Mouse (Mus musculus) forebrain, postnatal 0 days (tissue): Measurements from ENCODE around the gene Cdh24. TPM values are rescaled to one million over a fixed set of nuclear protein-coding genes. Genes with fewer than 3 reads are reported as not detected.

Source experiments
- ATAC-seq: fragments of 200-750 bp; cut with Nextera tagmentation; 2 replicates; pipeline ENCODE4 v1.8.0; 2017; ENCODE audit warnings: mild to moderate bottlenecking, moderate library complexity
- DNase-seq: peaks from one replicate; pipeline ENCODE4 v3.0.0-alpha.2; 2015
- H3K27ac ChIP-seq: fragments of 300-500 bp; sonication (generic); 2 replicates; pipeline ENCODE4 v1.5.1; 2014; ENCODE audit warnings: low read depth, mild to moderate bottlenecking, antibody characterized with exemption, low read length, moderate library complexity, mixed read lengths
- H3K27me3 ChIP-seq: fragments of 300-500 bp; sonication (generic); 2 replicates; pipeline ENCODE4 v1.6.1; 2014; ENCODE audit warnings: mild to moderate bottlenecking, low read length, mixed read lengths; ENCODE audit not compliant: insufficient read depth
- H3K36me3 ChIP-seq: fragments of 300-500 bp; sonication (generic); 2 replicates; pipeline ENCODE4 v1.6.1; 2014; ENCODE audit warnings: mild to moderate bottlenecking, moderate library complexity; ENCODE audit not compliant: insufficient read depth
- H3K4me1 ChIP-seq: fragments of 300-500 bp; sonication (generic); 2 replicates; pipeline ENCODE4 v1.6.1; 2014; ENCODE audit warnings: antibody characterized with exemption; ENCODE audit not compliant: insufficient read depth
- H3K4me2 ChIP-seq: fragments of 300-500 bp; sonication (generic); 2 replicates; pipeline ENCODE4 v1.6.1; 2014; ENCODE audit warnings: low read depth, mild to moderate bottlenecking, moderate library complexity
- H3K4me3 ChIP-seq: fragments of 300-500 bp; sonication (generic); 2 replicates; pipeline ENCODE4 v1.5.1; 2014; ENCODE audit warnings: low read depth, low read length, mixed read lengths
- H3K9ac ChIP-seq: fragments of 300-500 bp; sonication (generic); 2 replicates; pipeline ENCODE4 v1.6.1; 2014; ENCODE audit warnings: mild to moderate bottlenecking
- H3K9me3 ChIP-seq: fragments of 300-500 bp; sonication (generic); 2 replicates; pipeline ENCODE4 v1.6.1; 2016; ENCODE audit warnings: low read length
- CTCF ChIP-seq: sonication (generic); IDR thresholded peaks from 2 replicates; pipeline ENCODE4 v1.5.1; 2016; ENCODE audit warnings: antibody characterized with exemption, control low read depth, low read depth
- WGBS: fragments of 180-500 bp; shearing (Covaris S2); extraction: QIAGEN DNeasy Blood & Tissue Kit; methylation state at CpG from one replicate; pipeline ENCODE4 v1.1.7; 2014; 5-methylcytosine and 5-hydroxymethylcytosine counted together
- polyA plus RNA-seq: library from polyadenylated mRNA; unstranded; fragments of >200 nt; fragmentation: Nextera tagmentation; extraction: Ambion mirVana; gene quantifications from 2 replicates; pipeline ENCODE4 v1.2.1, GENCODE M21; 2015
- total RNA-seq: library from RNA; depleted of rRNA; stranded (reverse); fragments of >200 nt; gene quantifications from 2 replicates; pipeline ENCODE4 v1.2.3, GENCODE M21; 2014

Gene Cdh24
- total and polyA plus RNA-seq, 2 experiments from 2014 or later, result 4.6 to 21.7 TPM

DNA sequence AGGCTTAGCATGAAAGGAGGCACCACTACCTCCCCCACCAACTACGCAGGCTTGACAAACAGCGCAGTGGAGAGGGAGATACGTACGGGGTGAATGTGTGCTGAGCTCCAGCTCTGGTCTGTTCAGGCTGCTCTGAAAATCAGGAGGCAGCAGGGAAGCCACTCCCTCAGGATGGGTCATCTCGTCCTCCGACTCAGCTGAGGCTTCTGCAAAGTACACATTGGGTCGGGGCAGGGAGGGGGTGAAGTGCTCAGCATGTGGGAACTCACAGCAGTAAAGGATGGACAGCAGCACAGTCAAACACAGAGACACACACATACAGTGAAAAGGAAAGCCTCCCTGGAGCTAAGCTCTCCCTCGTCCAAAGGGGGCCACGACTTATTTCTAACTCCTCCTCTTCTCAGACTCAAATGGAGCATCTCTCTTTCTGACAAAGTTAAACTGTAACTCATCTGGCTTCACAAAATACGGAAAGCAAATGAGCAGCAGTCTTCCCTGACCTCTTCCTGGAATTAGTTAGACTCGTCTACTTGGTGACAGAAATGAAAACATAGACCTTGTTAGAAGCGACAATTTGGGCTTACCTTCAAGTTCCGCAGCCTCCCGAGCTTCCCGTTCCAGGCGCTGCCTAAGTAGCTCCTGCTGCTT, 37.6 kb upstream of the Cdh24 start:
- Histone ChIP-seq H3K27me3 (no peaks in the 10 kb centered on the region), H3K27ac (no peak overlapping the region), H3K4me3 (no peak overlapping the region), H3K4me1 (no peaks in the 10 kb centered on the region), H3K9ac (no peak overlapping the region), H3K36me3 (peaks cover 54% of the 10 kb centered on the region), H3K9me3 (no peaks in the 10 kb centered on the region), H3K4me2 (no peak overlapping the region)
- no peak for ATAC-seq
- WGBS, result 89% methylated on average over 16 of the region's 16 CpGs
- no peak for DNase-seq
- TF ChIP-seq CTCF, result no peak

- 86% methylated on average over 5 of the region's 5 CpGs for WGBS
- no peak overlapping the region for H3K4me2 ChIP-seq
- no peaks in the 10 kb centered on the region for H3K4me1 ChIP-seq
- no peaks in the 10 kb centered on the region for H3K9me3 ChIP-seq
- no peak for TF ChIP-seq CTCF
- H3K27ac ChIP-seq, result no peak overlapping the region
- no peak overlapping the region for H3K4me3 ChIP-seq
- no peaks in the 10 kb centered on the region for H3K27me3 ChIP-seq
- ATAC-seq (no peak), DNase-seq (no peak)
- no peak overlapping the region for H3K9ac ChIP-seq
- H3K36me3 ChIP-seq, result peaks cover 61% of the 10 kb centered on the region
These were observed 35.1 kb upstream of the Cdh24 start for GRCm38 (mm10) chr14:54676290-54676689.

- 72% methylated on average over 2 of the region's 2 CpGs for WGBS
- DNase-seq (no peak), ATAC-seq (no peak)
- no peak for TF ChIP-seq CTCF
- Histone ChIP-seq H3K4me1 (no peaks in the 10 kb centered on the region), H3K4me3 (no peak overlapping the region), H3K36me3 (peaks cover 62% of the 10 kb centered on the region), H3K4me2 (no peak overlapping the region), H3K9ac (no peak overlapping the region), H3K27ac (no peak overlapping the region), H3K9me3 (no peaks in the 10 kb centered on the region), H3K27me3 (no peaks in the 10 kb centered on the region)
These were observed 33.2 kb upstream of the Cdh24 start for GRCm38 (mm10) chr14:54674317-54674716.

DNA sequence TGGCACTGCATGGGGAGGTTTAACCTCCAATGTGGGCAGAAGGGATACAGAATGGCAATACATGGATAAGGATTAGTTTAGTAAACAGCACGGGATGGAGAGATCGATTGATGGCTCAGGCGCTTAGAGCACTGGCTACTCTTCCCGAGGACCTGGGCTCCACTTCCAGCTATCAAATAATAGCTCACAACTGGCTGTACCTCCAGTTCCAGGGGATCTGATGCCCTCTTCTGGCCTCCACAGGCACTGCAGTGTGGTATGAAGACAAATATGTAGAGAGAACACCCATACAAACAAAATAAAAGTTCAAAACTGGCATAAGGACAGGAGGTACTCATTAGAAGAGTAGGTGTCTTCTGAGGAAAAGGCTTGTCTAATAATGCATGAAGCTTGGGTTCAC, 28.2 kb upstream of the Cdh24 start:
- no peak overlapping the region for H3K9ac ChIP-seq
- DNase-seq (peak; percentile 18), ATAC-seq (no peak)
- no peak overlapping the region for H3K27ac ChIP-seq
- no peaks in the 10 kb centered on the region for H3K4me1 ChIP-seq
- no peak overlapping the region for H3K4me3 ChIP-seq
- no peaks in the 10 kb centered on the region for H3K27me3 ChIP-seq
- no peaks in the 10 kb centered on the region for H3K9me3 ChIP-seq
- TF ChIP-seq CTCF, result peak; percentile 57
- H3K36me3 ChIP-seq, result peaks cover 59% of the 10 kb centered on the region
- 77% methylated on average over 4 of the region's 4 CpGs for WGBS
- H3K4me2 ChIP-seq, result no peak overlapping the region

DNA sequence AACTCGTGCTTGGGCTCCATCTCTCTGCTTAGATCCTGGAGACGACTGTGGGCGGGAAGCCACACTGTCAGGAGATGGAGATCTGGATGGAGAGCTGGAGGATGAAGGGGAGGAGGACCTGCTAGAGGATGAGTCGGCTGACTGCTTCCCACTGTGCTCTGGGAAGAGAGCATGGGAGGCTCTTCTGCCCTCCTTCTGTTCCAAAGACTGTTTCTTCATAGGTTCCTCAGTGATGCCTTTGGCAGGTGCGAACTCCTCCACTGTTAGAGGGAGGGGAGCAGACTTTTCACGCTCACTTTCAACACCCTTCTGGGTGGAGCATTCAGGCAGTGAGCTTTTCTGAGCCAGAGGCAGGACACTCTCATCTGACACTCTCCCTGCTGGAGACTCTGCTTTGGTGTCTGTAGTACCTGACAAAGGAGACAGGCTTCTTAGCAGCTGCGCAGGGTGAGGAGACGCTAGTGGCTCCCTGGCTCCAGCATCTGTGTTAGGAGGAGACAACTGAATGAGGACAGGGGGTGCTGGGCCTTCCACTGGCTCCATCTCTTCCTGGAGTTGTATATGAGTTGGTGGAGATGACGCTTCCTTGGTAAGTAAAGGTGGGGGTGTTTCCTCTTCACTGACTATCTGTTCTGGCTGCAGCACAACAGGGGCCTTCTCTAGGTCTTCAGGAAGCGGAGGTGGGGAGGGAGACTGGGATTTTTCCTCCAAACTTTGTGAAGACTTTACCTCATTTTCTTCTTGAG, 23.5 kb upstream of the Cdh24 start:
- no peak for DNase-seq
- no peaks in the 10 kb centered on the region for H3K4me1 ChIP-seq
- 95% methylated on average over 10 of the region's 10 CpGs for WGBS
- peaks cover 83% of the 10 kb centered on the region for H3K36me3 ChIP-seq
- H3K9me3 ChIP-seq, result no peaks in the 10 kb centered on the region
- TF ChIP-seq CTCF, result no peak
- no peaks in the 10 kb centered on the region for H3K27me3 ChIP-seq
- no peak overlapping the region for H3K4me2 ChIP-seq
- H3K27ac ChIP-seq, result no peak overlapping the region
- H3K4me3 ChIP-seq, result no peak overlapping the region
- no peak for ATAC-seq
- no peak overlapping the region for H3K9ac ChIP-seq

DNA sequence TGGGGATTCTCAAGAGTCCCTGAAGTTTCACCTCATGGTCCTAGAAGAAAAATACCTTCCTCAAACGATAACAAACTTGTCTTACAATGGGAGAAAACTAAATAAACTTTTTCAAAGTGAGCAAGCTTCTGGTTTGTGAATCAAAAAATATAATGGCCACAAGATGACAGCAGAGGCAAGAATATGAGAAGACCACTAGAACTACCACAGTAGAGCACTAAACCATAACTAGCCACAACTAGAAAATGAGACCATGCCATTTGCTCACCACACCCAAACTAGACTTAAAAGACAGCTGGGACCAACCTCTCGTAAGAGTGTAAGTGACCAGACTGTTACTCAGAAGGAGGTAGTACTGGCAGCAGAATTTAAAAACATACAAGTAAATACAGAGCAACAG, 18.8 kb upstream of the Cdh24 start:
- no peak for TF ChIP-seq CTCF
- H3K36me3 ChIP-seq, result peaks cover 82% of the 10 kb centered on the region
- ATAC-seq (no peak), DNase-seq (no peak)
- 89% methylated on average over 2 of the region's 2 CpGs for WGBS
- no peaks in the 10 kb centered on the region for H3K4me1 ChIP-seq
- no peak overlapping the region for H3K27ac ChIP-seq
- no peaks in the 10 kb centered on the region for H3K9me3 ChIP-seq
- H3K4me3 ChIP-seq, result no peak overlapping the region
- no peak overlapping the region for H3K4me2 ChIP-seq
- H3K9ac ChIP-seq, result no peak overlapping the region
- no peaks in the 10 kb centered on the region for H3K27me3 ChIP-seq

DNA sequence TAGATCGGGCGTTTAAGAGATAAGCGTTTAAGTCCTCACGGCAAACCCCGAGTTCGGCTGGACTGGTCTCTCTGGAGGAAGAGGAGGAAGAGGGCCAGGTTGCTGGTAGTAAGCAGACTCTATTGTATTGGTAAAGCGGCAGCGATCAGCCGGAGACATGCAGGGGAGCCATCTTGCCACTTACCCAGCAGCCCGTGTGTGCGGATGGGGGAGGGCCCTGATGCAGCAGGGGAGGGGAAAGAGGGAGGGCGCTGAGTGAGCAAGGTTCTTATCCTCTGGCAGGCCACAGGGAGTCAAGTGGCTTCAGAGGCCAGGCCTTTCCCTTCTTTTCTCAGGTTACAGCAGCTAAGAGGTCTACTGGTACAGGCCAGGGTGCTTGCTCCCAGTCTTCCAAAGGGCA, 12.3 kb upstream of the Cdh24 start:
- peak overlapping the region; percentile 87 for H3K4me3 ChIP-seq
- ATAC-seq (peak; percentile 92), DNase-seq (peak; percentile 89)
- H3K9ac ChIP-seq, result peak overlapping the region; percentile 85
- no peaks in the 10 kb centered on the region for H3K9me3 ChIP-seq
- WGBS, result 0% methylated on average over 12 of the region's 12 CpGs
- H3K36me3 ChIP-seq, result peaks cover 50% of the 10 kb centered on the region
- TF ChIP-seq CTCF, result peak; percentile 10; the same call in 1 of the 2 replicates
- peak overlapping the region; percentile 67 for H3K4me2 ChIP-seq
- peak overlapping the region; percentile 93 for H3K27ac ChIP-seq
- peaks cover 16% of the 10 kb centered on the region for H3K4me1 ChIP-seq
- H3K27me3 ChIP-seq, result no peaks in the 10 kb centered on the region
